Mouse (Mus musculus) ES-Bruce4 (cell line): ENCODE results near the gene 4930579G24Rik.

Experiments
- CTCF ChIP-seq: IDR thresholded peaks from one replicate; pipeline ENCODE4 v1.8.1; 2011; ENCODE audit warnings: low read depth, low read length
- EP300 ChIP-seq: IDR thresholded peaks from 2 replicates; pipeline ENCODE4 v1.6.1; 2011; ENCODE audit warnings: low read depth, low read length; ENCODE audit not compliant: insufficient read depth
- POLR2A ChIP-seq: IDR thresholded peaks from one replicate; pipeline ENCODE4 v1.8.1; 2011; ENCODE audit warnings: low read length; ENCODE audit not compliant: insufficient read depth

DNA sequence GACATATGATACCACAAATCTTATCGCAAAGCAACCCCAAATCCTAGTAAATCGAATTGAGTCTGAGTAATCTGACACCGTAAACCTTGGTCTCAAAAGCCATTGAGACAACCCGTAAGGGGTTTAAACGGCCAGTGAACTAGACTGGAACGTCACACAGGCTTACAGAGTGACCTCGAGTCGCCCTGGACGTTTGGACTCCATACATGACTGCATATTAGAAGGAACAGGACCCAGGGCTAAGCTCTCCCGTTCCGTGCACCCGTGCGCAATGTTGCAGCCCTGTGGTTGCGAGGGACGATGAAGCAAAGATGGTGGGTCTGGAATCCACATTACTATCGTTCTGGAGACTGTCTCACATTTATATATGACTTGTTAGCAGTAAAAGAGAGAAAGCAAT, 43.3 kb downstream of the 4930579G24Rik start:
- TF ChIP-seq CTCF (no peak), POLR2A (no peak), EP300 (no peak)
